Mouse (Mus musculus) neural tube, embryonic 13.5 days (tissue): ENCODE data around the gene Irf2bpl. TPM values are rescaled to one million over a fixed set of nuclear protein-coding genes. Genes with fewer than 3 reads are reported as not detected.

Source experiments
- ATAC-seq: fragments of 200-750 bp; cut with Nextera tagmentation; 2 replicates; pipeline ENCODE4 v1.8.0; 2017; ENCODE audit warnings: low read depth, mild to moderate bottlenecking, moderate TSS enrichment, moderate library complexity
- H3K27ac ChIP-seq: fragments of 300-500 bp; sonication (generic); replicated peaks from 2 replicates; pipeline ENCODE4 v1.5.1; 2015; ENCODE audit warnings: moderate library complexity, mild to moderate bottlenecking, inconsistent platforms
- H3K27me3 ChIP-seq: fragments of 300-500 bp; sonication (generic); 2 replicates; pipeline ENCODE4 v1.6.1; 2015; ENCODE audit warnings: mild to moderate bottlenecking, inconsistent platforms
- H3K36me3 ChIP-seq: fragments of 300-500 bp; sonication (generic); 2 replicates; pipeline ENCODE4 v1.6.1; 2015; ENCODE audit warnings: mild to moderate bottlenecking, inconsistent platforms
- H3K4me1 ChIP-seq: fragments of 300-500 bp; sonication (generic); replicated peaks from 2 replicates; pipeline ENCODE4 v1.6.1; 2015; ENCODE audit warnings: inconsistent platforms
- H3K4me2 ChIP-seq: fragments of 300-500 bp; sonication (generic); 2 replicates; pipeline ENCODE4 v1.6.1; 2015; ENCODE audit warnings: inconsistent platforms, mild to moderate bottlenecking, moderate library complexity
- H3K4me3 ChIP-seq: fragments of 300-500 bp; sonication (generic); 2 replicates; pipeline ENCODE4 v1.5.1; 2015; ENCODE audit warnings: mild to moderate bottlenecking, inconsistent platforms
- H3K9ac ChIP-seq: fragments of 300-500 bp; sonication (generic); 2 replicates; pipeline ENCODE4 v1.6.1; 2015; ENCODE audit warnings: moderate library complexity, mild to moderate bottlenecking, inconsistent platforms
- H3K9me3 ChIP-seq: fragments of 300-500 bp; sonication (generic); 2 replicates; pipeline ENCODE4 v1.6.1; 2016; ENCODE audit warnings: inconsistent platforms
- WGBS: fragments of 180-500 bp; shearing (Covaris S2); methylation state at CpG from one replicate; pipeline ENCODE4 v1.1.7; 2015; 5-methylcytosine and 5-hydroxymethylcytosine counted together
- polyA plus RNA-seq: library from polyadenylated mRNA; unstranded; fragments of >200 nt; fragmentation: Nextera tagmentation; extraction: Ambion mirVana; gene quantifications from 2 replicates; pipeline ENCODE4 v1.2.1, GENCODE M21; 2015

The Irf2bpl gene
- polyA plus RNA-seq, 1 experiment from 2014 or later = 59.9 TPM

GRCm38 (mm10) chr12:86889103-86889644 lies 4.6 kb upstream of the Irf2bpl start:
- peak overlapping the region; percentile 65 for H3K9ac ChIP-seq
- no peaks in the 10 kb centered on the region for H3K27me3 ChIP-seq
- H3K9me3 ChIP-seq = no peaks in the 10 kb centered on the region
- H3K4me3 ChIP-seq = peak overlapping the region; percentile 19; the same call in 1 of the 2 replicates
- H3K36me3 ChIP-seq = no peaks in the 10 kb centered on the region
- ATAC-seq = no peak
- peak overlapping the region; percentile 100 for H3K27ac ChIP-seq
- peaks cover 93% of the 10 kb centered on the region for H3K4me1 ChIP-seq
- WGBS = 24% methylated on average over 7 of the region's 7 CpGs
- peak overlapping the region; percentile 53 for H3K4me2 ChIP-seq

GRCm38 (mm10) chr12:86888130-86889069 lies 3.8 kb upstream of the Irf2bpl start:
- no peaks in the 10 kb centered on the region for H3K9me3 ChIP-seq
- WGBS = 2% methylated on average over 47 of the region's 47 CpGs
- H3K27ac ChIP-seq = peak overlapping the region; percentile 100
- peak overlapping the region; percentile 19 for H3K4me3 ChIP-seq
- peak overlapping the region; percentile 53 for H3K4me2 ChIP-seq
- H3K36me3 ChIP-seq = no peaks in the 10 kb centered on the region
- ATAC-seq = no peak
- H3K9ac ChIP-seq = peak overlapping the region; percentile 65
- peaks cover 85% of the 10 kb centered on the region for H3K4me1 ChIP-seq
- no peaks in the 10 kb centered on the region for H3K27me3 ChIP-seq

- Histone ChIP-seq H3K9me3 (no peaks in the 10 kb centered on the region), H3K9ac (peak overlapping the region; percentile 65), H3K36me3 (no peaks in the 10 kb centered on the region), H3K4me3 (peak overlapping the region; percentile 19), H3K4me1 (peaks cover 77% of the 10 kb centered on the region), H3K27me3 (no peaks in the 10 kb centered on the region), H3K27ac (peak overlapping the region; percentile 100), H3K4me2 (peak overlapping the region; percentile 53)
- 40% methylated on average over 14 of the region's 14 CpGs for WGBS
- no peak for ATAC-seq
Observed at GRCm38 (mm10) chr12:86887381-86888129, 3.0 kb upstream of the Irf2bpl start.

GRCm38 (mm10) chr12:86886446-86886965 lies 1.9 kb upstream of the Irf2bpl start:
- Histone ChIP-seq H3K4me1 (peaks cover 71% of the 10 kb centered on the region), H3K9ac (0 out of 2 replicates have a peak overlapping the region, but pooled peaks have one; percentile 8), H3K4me2 (no peak overlapping the region), H3K9me3 (no peaks in the 10 kb centered on the region), H3K27ac (0 out of 2 replicates have a peak overlapping the region, but pooled peaks have one; percentile 18), H3K4me3 (no peak overlapping the region), H3K27me3 (no peaks in the 10 kb centered on the region), H3K36me3 (0 out of 2 replicates have a peak, but pooled peaks cover 4% of the 10 kb centered on the region)
- WGBS = 56% methylated on average over 7 of the region's 7 CpGs
- no peak for ATAC-seq

GRCm38 (mm10) chr12:86885746-86886145 lies 1.1 kb upstream of the Irf2bpl start:
- no peak overlapping the region; the same call in 1 of the 2 replicates for H3K4me3 ChIP-seq
- 0 out of 2 replicates have a peak, but pooled peaks cover 4% of the 10 kb centered on the region for H3K36me3 ChIP-seq
- H3K4me1 ChIP-seq = peaks cover 65% of the 10 kb centered on the region
- peak overlapping the region; percentile 65 for H3K9ac ChIP-seq
- ATAC-seq = no peak
- H3K4me2 ChIP-seq = peak overlapping the region; percentile 95
- no peaks in the 10 kb centered on the region for H3K9me3 ChIP-seq
- WGBS = 27% methylated on average over 5 of the region's 5 CpGs
- H3K27me3 ChIP-seq = no peaks in the 10 kb centered on the region
- peak overlapping the region; percentile 100 for H3K27ac ChIP-seq

- H3K9ac ChIP-seq = peak overlapping the region; percentile 65
- no peaks in the 10 kb centered on the region for H3K9me3 ChIP-seq
- H3K4me1 ChIP-seq = peaks cover 65% of the 10 kb centered on the region
- peak overlapping the region; percentile 100 for H3K27ac ChIP-seq
- no peaks in the 10 kb centered on the region for H3K27me3 ChIP-seq
- peak overlapping the region; percentile 98 for H3K4me3 ChIP-seq
- whole genome bisulfite sequencing = 13% methylated on average over 6 of the region's 6 CpGs
- peak overlapping the region; percentile 95 for H3K4me2 ChIP-seq
- no peak for ATAC-seq
- H3K36me3 ChIP-seq = 0 out of 2 replicates have a peak, but pooled peaks cover 4% of the 10 kb centered on the region
Observed at GRCm38 (mm10) chr12:86885336-86885735, 738 bp upstream of the Irf2bpl start.

GRCm38 (mm10) chr12:86883280-86884196 lies 1.1 kb downstream of the Irf2bpl start:
- Histone ChIP-seq H3K4me3 (peak overlapping the region; percentile 98), H3K4me2 (peak overlapping the region; percentile 95), H3K9ac (peak overlapping the region; percentile 100), H3K4me1 (peaks cover 65% of the 10 kb centered on the region), H3K27ac (peak overlapping the region; percentile 100), H3K36me3 (0 out of 2 replicates have a peak, but pooled peaks cover 4% of the 10 kb centered on the region), H3K27me3 (no peaks in the 10 kb centered on the region), H3K9me3 (no peaks in the 10 kb centered on the region)
- WGBS = under 1% methylated on average over 84 of the region's 84 CpGs
- peak; percentile 2 for ATAC-seq

- peak overlapping the region; percentile 95 for H3K4me2 ChIP-seq
- 0 out of 2 replicates have a peak, but pooled peaks cover 4% of the 10 kb centered on the region for H3K36me3 ChIP-seq
- WGBS = 1% methylated on average over 24 of the region's 24 CpGs
- peak overlapping the region; percentile 98 for H3K4me3 ChIP-seq
- peak overlapping the region; percentile 100 for H3K27ac ChIP-seq
- ATAC-seq = no peak
- H3K9ac ChIP-seq = peak overlapping the region; percentile 100
- H3K27me3 ChIP-seq = no peaks in the 10 kb centered on the region
- H3K9me3 ChIP-seq = no peaks in the 10 kb centered on the region
- peaks cover 65% of the 10 kb centered on the region for H3K4me1 ChIP-seq
Observed at GRCm38 (mm10) chr12:86883019-86883279, 1.6 kb downstream of the Irf2bpl start.

GRCm38 (mm10) chr12:86882279-86883018 lies 2.1 kb downstream of the Irf2bpl start:
- no peak for ATAC-seq
- Histone ChIP-seq H3K9ac (peak overlapping the region; percentile 100), H3K36me3 (0 out of 2 replicates have a peak, but pooled peaks cover 4% of the 10 kb centered on the region), H3K9me3 (no peaks in the 10 kb centered on the region), H3K4me3 (peak overlapping the region; percentile 98), H3K4me2 (peak overlapping the region; percentile 95), H3K27me3 (no peaks in the 10 kb centered on the region), H3K27ac (peak overlapping the region; percentile 100), H3K4me1 (peaks cover 61% of the 10 kb centered on the region)
- WGBS = under 1% methylated on average over 59 of the region's 59 CpGs

- WGBS = 8% methylated on average over 33 of the region's 33 CpGs
- no peak for ATAC-seq
- no peaks in the 10 kb centered on the region for H3K27me3 ChIP-seq
- H3K36me3 ChIP-seq = 0 out of 2 replicates have a peak, but pooled peaks cover 4% of the 10 kb centered on the region
- peak overlapping the region; percentile 100 for H3K27ac ChIP-seq
- H3K9ac ChIP-seq = peak overlapping the region; percentile 100
- H3K4me3 ChIP-seq = peak overlapping the region; percentile 98
- H3K4me2 ChIP-seq = peak overlapping the region; percentile 95
- peaks cover 55% of the 10 kb centered on the region for H3K4me1 ChIP-seq
- H3K9me3 ChIP-seq = no peaks in the 10 kb centered on the region
Observed at GRCm38 (mm10) chr12:86881809-86882278, 2.8 kb downstream of the Irf2bpl start.
